Mouse (Mus musculus): ENCODE measurements at regions not wholly inside any gene's neighbourhood (a gene's known extent, or its start where the extent isn't known, plus 50 kb on each side); places are given as distances from the start of the nearest gene placed in this dataset.

GRCm38 (mm10) chr9:61827014-61827413 is 87.3 kb downstream of the Rplp1 start:
- no peak for TF ChIP-seq CTCF (IDR thresholded peaks at IDR 0.05; ENCODE audit: low read depth)
- no peak for TF ChIP-seq EP300 (optimal IDR thresholded peaks at IDR 0.05)

Data from stomach, postnatal 0 days (tissue).